Mouse (Mus musculus) naive thymus-derived CD4-positive, alpha-beta T cell, adult 2 months (primary cell): ENCODE results near the gene Whamm.

Experiments used
- DNase-seq: peaks from one replicate; pipeline ENCODE4 v3.0.0-alpha.2; 2011; ENCODE audit warnings: low read depth

The Whamm gene

DNA sequence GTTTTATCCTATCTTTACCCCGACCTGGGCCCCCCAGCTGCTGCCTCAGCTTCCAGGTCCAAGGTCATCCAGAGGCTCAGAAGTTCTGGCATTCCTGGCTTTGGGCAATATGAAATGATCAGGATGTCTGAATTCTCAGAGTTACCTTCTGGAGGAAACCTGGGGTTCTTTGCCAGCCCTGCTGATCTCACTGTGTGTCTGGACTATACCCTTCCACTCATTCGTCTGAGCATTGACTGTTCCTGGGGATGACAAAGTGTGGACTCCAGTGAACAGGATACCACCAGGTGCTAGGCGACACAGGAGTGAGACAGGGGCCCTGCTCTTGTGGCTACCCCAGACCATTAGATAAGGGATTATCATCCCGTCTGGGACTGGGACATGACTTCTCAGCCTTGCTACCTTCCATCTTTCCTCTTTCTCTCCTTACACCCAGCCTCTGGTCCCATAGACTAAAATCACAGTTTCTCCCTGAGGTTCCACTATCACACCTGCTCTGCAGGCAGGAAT is 7.5 kb upstream of the Whamm start:
- no peak for DNase-seq

DNA sequence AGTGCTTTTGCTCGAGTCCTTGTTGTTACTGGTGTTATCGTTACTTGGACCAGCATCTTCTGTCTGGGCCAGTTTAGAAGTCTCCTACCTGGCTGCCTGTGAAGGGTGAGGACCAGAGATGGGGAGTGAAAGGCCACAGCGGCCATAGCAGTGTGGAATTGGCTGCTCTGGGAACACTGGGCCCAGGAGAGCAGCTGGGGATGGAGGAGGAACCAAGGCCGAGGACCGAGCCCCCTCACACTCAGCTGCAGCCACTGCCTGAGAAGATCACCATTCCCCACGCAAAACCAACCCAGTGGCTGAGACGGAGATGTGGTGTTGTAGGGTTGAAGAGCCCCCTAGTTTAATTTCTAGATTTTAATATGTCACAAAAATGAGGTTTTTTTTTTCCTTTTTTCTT is 6.3 kb upstream of the Whamm start:
- no peak for DNase-seq

DNA sequence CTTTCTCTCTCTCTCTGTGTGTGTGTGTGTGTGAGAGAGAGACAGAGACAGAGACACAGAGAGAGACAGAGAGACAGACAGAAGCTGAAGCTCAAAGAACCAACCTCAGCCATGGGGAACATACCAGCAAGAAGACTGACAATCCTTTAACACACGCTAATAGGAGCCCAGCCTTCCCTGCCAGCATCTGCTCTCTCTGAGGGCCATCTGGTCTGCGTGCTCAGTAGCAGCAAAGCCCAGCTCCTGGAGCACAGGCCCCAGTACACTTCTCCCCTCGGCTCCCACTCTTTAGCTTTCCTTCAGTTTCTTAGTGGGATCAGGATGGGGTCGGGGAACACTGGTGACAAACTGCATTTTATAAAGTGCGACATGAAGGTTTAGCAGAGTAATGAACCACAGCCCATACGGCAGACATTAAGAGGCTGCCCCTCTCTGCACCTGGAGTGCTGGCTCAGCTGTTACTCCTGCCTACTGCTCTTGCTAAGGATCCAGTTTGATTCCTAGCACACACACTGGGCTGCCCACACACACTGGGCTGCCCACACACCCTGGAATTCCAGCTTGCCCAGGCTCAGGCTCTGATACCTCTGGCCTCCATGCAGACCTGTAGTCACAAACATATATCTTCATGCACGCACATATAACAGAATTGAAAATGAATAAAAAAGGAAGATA is 5.5 kb upstream of the Whamm start:
- no peak for DNase-seq

DNA sequence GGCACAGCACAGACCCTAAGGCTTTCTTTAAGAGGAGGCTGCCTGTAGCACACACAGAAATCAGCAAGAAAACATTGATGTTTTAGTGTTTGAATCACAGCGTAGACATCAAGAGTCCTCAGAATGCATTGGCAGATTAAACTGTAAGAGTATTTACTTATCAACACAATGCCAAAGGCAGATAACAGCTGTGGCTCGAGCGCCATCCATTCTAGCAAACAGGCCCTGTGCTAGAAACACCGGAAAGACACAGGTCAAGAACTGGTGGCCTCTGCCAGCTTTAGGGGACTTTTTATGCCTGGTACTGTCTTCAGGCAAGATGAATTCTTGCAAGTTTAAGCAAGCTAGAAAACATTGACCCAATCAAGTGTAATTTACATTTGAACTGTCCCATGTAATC is 4.7 kb upstream of the Whamm start:
- no peak for DNase-seq

DNA sequence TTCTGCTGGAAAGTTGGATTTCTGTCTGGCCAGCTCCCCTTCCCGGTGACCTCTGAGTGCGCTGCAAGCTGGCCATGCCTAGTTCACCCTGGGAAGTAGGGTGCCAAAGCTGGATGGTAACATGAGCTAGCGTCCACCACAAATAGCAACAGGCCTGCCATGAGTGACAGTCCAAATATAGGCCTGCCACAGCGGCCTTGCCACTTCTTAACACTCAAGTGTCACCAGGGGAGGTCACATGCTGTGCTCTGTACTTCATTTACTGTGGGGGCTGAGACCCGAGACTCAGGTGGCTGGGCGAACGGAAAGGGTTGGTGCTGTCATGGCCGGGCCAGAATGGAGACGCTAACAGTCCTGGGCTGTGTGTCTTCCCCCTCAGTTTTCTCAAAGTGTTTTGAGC is 4.2 kb upstream of the Whamm start, which contains the start of gene Fsd2:
Fsd2 (minus strand) TSS at position 53 of the 400 bp plus-strand sequence.
- DNase-seq, result no peak

DNA sequence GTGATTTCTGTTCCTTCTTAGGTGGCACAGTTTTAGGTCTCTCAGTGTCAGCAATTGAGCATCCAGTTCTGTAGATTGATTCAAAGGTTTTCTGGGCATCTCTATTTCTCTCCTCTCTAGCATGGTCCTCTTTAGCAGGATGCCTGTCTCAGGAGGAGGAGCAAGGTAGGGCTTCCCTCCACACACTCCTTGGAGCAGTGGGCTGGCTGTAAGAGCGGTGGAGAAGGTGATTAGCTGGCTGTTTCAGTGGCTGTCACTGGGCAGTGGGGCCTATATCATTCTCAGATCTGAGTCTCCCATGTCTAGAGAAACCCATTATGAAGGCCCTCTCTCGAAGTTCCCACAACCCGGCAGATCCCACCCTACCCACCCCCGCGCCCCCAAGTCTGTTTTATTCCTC is 3.7 kb upstream of the Whamm start:
- no peak for DNase-seq

DNA sequence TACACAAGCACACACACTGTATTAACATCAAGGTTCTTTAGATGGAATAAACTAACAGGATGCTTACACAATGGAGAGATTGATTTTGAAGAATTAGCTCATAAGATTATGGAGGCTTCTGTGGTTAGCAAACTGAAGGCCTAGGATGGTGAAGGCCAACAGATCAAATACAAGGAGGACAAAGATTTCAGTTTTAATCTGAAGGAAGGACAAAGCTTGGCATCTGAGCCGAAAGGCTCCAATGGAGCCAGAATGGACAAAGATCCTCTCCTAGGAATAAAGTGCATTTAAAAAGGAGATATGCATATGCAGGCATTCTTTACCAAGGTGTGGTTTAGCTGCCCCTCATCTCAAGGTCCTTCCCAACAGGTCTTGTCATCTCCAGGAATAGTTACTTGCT is 1.2 kb upstream of the Whamm start:
- no peak for DNase-seq

DNA sequence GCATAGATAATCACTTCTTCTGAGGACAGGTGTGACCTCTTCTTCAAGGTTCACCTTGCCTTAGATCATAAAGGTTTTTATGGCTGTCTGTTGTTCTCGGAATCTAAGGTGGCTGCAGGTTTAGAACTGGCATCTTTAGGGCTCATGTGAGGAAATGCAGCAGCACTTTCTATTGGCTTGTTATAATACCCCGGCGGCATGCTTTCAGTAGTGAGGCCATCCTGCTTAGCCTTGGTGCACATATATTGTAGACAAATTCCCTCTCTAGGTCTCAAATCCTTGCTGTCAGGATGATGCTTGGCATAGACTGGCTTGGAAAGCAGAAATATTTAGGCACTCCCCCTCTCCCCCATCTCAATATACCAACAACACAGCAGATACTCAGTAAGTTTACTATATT is 795 bp upstream of the Whamm start:
- DNase-seq, result no peak

DNA sequence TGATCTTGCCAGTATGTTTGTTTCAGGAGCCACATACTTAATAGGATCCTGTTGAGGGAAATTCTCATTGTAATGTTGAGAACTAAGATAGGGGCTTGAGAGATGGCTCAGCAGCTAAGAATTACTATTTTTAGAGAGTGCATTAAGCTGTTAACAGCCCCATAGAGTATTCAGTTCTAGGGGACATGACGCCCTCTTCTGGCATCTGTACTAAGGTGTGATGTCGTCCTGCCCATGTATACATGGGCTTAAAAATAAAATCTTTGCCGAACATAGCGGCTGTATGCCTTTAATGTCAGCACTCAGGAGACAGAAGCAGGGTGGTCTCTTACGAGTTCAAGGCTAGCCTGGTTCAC is 336 bp upstream of the Whamm start:
- no peak for DNase-seq

DNA sequence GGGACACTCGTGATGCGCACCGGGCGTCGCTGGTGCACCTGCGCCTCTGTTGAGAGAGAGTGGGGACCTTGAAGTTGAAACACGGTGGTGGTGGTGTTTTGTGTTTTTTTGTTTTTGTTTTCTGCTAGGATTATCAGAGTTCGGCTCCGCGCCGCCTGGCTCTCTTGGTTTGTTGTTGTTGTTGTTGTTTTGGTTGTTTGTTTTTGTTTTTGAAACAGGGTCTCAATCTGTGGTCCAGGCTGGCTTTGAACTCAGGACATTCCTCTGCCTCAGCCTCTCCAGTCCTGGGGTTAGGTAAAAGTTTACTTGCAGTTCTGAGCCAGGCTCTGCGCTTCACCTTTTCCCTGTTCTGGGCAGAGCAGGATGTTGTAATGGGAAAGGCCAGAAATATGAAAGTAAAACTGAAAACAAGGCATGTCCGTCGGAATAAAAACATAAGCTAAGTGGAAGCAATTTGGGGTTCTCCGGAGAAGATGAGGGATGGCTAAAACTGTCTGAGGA is 925 bp downstream of the Whamm start:
- no peak for DNase-seq

DNA sequence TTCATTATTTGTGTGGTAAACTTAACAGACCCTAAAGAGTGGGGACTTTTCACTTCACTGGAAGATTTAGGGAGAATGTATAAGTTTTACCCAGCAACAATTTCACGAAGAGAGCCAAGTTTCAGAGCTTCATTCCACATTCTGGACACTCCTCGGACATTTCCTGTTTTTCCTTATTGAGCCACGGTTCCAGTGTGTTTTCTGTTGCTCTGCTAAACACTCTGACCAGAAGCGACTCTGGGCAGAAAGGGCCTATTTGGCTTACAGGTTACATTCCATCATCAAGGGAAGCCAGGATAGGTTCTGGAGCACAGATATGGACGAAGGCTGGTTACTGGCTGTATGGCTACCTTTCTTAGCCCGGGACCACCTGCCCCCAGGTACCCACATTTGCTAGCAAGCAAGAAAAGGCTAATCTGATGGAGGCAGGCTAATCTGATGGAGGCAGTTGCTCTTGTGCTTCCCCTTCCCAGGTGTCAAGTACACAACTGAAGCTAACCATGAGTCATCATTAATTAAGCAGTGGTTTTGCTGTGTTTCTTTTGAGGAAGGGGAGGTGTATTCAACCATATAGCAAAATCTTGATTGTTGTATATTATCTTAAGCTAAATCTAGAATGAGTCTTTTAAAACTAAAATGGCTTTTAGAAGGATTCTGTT is 1.7 kb downstream of the Whamm start:
- DNase-seq, result no peak

DNA sequence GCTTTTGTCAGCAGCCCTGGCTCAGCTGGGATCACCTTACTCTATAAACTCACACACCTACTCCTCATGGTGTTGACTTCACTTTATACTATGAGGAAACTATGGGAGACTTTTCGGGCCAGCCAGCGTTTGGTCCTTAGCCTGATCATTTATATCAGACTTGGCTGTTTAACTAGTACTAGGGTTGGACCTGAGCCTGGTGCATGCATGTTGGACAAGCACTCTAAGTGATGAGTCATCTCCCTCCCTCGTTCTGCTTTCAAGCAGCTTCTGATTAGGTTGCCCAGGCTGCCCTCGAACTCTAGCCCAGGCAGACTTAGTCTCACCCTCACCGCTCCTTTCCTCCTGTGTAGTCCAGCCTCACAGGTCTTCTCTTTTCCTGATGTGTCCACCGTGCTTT is 2.3 kb downstream of the Whamm start:
- DNase-seq, result no peak

DNA sequence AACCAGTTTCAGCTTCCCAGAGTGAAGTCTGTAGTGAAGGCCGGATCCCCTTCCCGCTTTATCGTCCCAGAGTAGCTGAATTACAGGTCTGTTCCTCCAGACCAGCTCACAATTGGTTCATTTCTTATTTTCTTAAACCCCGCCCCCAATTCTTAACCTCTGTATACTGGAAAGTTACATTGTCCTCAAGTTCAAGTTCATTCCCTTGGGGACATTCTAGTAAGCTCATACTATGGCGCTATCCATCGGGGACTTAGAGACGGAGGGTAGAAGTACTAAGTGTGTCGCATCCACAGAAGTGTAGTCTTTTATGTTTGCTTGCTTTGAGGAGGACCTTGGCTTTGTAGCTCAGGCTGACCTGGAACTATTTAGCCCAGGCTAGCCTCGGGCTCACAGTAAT is 2.8 kb downstream of the Whamm start:
- DNase-seq, result no peak

DNA sequence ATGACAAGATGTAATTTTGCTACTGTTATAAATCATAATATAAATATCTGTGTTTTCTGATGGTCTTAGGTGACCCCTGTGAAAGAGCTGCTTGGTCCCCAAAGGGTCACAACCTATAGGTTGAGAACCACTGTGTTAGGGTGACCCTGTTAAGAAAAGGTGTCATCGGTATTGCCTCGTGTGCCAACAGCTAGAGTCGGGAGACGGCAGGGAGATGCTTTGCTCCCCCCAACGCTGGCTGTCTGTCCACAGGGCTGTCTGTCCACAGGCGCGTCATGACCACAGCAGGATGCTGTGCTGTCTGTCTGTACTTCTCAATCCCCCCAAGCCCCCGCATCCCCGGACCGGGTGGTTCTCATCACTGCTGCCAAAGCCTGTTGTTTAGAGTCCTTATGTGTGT is 4.5 kb downstream of the Whamm start:
- DNase-seq, result no peak

DNA sequence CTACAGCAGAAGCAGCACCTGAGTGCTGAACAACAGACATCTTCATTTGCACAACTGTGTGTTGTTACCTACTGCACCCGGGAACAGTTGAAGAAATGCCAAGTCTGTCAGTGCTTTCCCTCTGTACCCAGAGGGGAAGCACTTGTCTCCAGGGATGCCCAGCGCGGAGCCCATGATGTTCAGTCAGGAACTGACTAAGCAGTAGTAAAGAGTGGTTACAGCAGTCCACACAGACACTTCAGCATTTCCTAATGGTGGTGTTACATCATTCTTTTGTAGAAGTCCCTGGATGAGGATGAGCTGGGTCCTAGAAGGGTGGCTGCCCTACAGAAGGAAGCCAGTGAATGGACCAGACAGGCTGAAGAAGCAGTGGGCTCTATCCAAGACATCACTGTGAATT is 6.8 kb downstream of the Whamm start:
- DNase-seq, result no peak

DNA sequence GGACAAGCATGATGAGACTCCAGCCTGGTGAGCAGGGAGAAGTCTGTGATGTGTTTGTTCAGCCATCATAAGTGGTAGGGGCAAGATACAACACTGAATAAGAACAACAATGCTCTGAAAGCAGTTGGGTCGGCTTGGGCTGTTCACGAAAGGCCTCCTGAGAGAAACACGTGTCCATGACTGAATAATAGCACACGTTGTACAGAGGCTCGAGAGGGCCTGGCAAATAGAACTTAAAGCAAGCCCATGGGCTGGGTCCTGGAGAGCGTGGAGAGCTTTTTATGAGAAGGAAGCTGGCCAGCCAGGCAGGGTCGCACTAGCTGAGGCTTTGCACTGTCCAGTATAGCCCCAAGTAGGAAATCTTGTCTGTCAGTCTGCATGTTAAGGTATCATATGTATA is 7.3 kb downstream of the Whamm start:
- DNase-seq, result no peak

DNA sequence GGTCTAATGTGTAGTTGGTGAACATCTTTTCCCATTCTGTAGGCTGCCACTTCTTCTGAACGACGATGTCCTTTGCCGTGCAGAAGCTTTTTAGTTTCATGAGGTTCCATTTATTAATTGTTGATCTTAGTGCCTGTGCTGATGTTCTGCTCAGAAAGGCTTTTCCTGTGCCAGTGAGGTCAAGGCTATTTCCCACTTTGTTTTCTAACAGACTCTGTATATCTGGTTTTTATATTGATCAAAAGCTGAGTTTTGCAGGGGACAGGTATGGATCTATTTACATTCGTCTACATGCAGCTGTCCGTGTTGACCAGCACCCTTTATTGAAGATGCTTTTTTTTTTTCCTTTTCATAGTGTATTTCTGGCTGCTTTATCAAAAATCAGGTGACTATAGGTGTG is 8.2 kb downstream of the Whamm start:
- no peak for DNase-seq

DNA sequence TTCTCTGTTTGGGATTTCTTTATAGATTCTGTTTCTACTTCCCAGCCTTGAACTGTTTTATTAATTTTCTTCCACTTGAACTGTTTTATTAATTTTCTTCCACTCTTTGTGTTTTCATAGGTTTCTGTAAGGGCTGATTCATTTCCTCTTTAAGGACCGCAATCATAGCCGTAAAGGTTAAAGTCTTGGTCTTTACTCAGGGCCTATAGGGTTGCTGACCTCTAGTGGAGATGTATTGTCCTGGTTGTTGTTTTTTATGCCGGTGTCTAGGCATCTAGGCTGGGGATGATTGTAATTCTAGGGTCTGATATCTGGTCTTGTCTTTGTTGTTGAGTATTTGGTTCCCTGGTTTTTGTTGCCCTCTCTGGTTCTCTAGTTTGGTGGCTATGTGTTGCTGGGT is 12.4 kb downstream of the Whamm start:
- DNase-seq, result no peak

DNA sequence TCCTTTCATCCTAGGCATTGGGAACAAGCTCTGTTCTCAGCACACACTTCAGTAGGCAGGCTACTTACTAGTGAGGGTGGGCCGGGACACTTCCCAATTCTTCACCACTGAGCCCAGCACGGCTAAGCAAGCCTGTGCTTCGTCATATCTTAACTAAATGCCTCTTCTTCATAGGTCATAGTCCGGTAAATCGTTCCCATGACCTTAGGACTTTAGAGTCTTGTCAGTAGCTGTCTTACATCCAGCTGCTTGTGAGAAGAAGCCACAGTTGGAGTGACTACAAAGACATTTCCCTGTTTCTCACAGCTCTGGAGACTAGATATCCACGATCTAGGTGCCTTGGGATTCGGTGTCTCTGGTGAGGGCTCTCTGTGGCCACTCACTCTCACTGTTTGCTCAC is 14.3 kb downstream of the Whamm start:
- DNase-seq, result no peak

DNA sequence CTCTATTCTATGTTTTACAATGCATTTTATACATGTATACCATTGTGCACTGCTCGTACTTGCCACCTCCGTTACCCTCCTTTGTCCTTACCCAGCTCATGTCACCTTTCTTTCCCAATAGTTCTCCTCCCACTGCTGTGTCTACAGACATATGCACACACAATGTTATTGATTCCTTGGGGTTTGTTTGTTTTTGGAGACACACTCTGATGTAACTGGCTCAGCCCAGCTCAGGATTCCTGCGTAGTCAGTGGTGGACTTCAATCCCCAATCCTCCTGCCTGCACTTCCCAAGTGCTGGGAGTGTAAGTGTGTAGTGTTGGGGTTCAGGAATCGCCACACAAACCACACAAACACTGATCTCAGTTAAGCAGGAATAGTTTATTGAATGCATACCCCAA is 16.2 kb downstream of the Whamm start:
- no peak for DNase-seq

DNA sequence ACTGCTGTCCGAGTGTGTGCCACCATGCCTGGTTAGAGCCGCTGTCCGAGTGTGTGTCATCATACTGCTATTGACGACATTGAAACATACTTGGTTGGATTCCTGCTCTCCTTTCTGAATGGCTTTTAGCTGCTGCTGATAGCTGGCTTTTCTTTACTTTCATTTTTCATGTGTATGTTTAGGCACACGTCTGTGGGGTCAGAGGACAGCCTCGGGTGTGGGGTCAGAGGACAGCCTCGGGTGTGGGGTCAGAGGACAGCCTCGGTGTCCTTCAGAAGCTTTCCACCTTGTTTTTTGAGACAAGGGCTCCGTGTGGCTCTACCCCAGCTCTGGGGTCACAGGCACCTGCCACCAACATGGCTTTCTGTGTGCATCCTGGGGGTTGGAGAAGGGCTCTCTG is 21.6 kb downstream of the Whamm start:
- DNase-seq, result no peak

DNA sequence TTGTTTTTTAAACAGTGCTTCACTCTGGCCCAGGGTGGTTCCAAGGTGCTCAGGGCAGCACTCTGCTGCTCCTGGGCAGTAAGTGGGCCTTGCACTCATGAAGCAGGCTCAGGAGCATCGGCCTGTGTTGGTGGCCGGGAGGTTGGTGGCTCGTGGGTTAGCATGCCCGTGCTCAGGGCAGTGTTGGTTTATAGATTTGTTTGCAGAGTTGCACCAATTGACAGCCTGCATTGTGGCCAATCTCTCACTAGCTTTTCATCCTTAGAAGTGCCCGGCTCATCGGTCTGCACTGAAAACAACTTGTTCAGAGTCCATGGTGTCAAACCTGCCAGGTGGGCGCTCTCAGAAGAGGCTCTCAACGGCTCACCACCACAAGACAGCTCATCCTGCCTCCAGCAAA is 22.3 kb downstream of the Whamm start:
- DNase-seq, result no peak

DNA sequence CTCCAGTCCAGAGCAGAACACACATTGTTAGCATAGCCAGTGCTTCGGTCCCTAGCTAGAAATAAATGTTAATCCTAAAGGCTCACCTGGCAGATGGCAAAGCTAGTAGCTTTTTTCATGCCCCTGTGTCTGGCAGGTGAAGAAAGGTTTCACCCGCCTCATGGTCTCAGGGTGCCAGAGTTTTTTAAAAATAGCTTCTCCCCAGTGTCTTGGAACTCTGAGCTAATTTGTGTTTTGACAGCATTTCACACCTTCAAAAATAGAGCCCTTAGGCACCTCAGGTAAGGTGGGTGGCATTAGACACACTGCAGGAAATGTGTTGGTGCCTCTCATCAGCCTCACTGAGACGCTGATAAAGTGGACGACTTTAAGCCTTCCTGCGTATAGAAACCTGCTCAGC is 24.0 kb downstream of the Whamm start:
- no peak for DNase-seq

DNA sequence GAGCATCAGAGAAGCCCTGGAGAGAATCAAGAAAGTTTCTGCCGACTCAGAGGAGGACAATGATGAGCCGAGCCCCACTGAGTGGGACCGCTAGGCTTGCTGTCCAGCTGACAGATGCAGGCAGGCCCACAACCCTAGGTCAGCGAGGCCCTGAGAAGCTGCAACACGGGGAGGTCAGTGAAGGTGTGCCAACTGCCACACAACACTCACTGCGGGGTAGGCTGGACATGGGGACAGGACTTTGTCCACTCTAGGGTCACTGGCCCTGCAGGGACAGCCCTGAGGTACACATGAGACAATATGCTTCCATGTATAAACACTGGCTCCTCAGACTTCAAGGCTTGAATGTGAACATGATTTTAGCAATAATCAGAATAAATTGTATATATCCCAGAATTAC is 25.0 kb downstream of the Whamm start:
- no peak for DNase-seq
